Mouse (Mus musculus) liver, embryonic 16.5 days (tissue): Measurements from ENCODE around the gene Tnnc1. TPM values are rescaled to one million over a fixed set of nuclear protein-coding genes. Genes with fewer than 3 reads are reported as not detected.

Experiments used
- ATAC-seq: fragments of 200-750 bp; cut with Nextera tagmentation; 2 replicates; pipeline ENCODE4 v1.8.0; 2017; ENCODE audit warnings: low read depth, mild to moderate bottlenecking, moderate number of reproducible peaks, moderate library complexity
- H3K27ac ChIP-seq: fragments of 300-500 bp; sonication (generic); 2 replicates; pipeline ENCODE4 v1.5.1; 2014; ENCODE audit warnings: mild to moderate bottlenecking, low read length
- H3K27me3 ChIP-seq: fragments of 300-500 bp; sonication (generic); 2 replicates; pipeline ENCODE4 v1.6.1; 2014; ENCODE audit warnings: low read depth, low read length, mixed read lengths; ENCODE audit not compliant: control insufficient read depth, insufficient read depth
- H3K36me3 ChIP-seq: fragments of 300-500 bp; sonication (generic); 2 replicates; pipeline ENCODE4 v1.6.1; 2014; ENCODE audit warnings: mild to moderate bottlenecking; ENCODE audit not compliant: control insufficient read depth, insufficient read depth
- H3K4me1 ChIP-seq: fragments of 300-500 bp; sonication (generic); 2 replicates; pipeline ENCODE4 v1.6.1; 2014; ENCODE audit warnings: low read depth, low read length, mixed read lengths; ENCODE audit not compliant: control insufficient read depth
- H3K4me2 ChIP-seq: fragments of 300-500 bp; sonication (generic); 2 replicates; pipeline ENCODE4 v1.6.1; 2014; ENCODE audit warnings: low read depth, low read length, mixed read lengths
- H3K4me3 ChIP-seq: fragments of 300-500 bp; sonication (generic); 2 replicates; pipeline ENCODE4 v1.5.1; 2014; ENCODE audit warnings: low read depth, mild to moderate bottlenecking, low read length
- H3K9ac ChIP-seq: fragments of 300-500 bp; sonication (generic); 2 replicates; pipeline ENCODE4 v1.6.1; 2014; ENCODE audit warnings: low read depth, low read length
- H3K9me3 ChIP-seq: fragments of 300-500 bp; sonication (generic); replicated peaks from 2 replicates; pipeline ENCODE4 v1.6.1; 2016; ENCODE audit warnings: low read length; ENCODE audit not compliant: control insufficient read depth
- WGBS: fragments of 180-500 bp; shearing (Covaris S2); extraction: QIAGEN DNeasy Blood & Tissue Kit; methylation state at CpG from one replicate; pipeline ENCODE4 v1.1.7; 2014; ENCODE audit not compliant: insufficient replicate concordance; 5-methylcytosine and 5-hydroxymethylcytosine counted together
- polyA plus RNA-seq: library from polyadenylated mRNA; unstranded; fragments of >200 nt; fragmentation: Nextera tagmentation; extraction: Ambion mirVana; gene quantifications from 2 replicates; pipeline ENCODE4 v1.2.1, GENCODE M21; 2015

Tnnc1 gene
- polyA plus RNA-seq, 1 experiment from 2014 or later = 93.1 TPM

GRCm38 (mm10) chr14:31191936-31192335 lies 16.2 kb upstream of the Tnnc1 start:
- WGBS = 56% methylated on average over 2 of the region's 2 CpGs
- ATAC-seq = 0 out of 2 replicates have a peak, but pooled peaks have one; percentile 12
- Histone ChIP-seq H3K27me3 (no peaks in the 10 kb centered on the region), H3K4me1 (peaks cover 19% of the 10 kb centered on the region), H3K9ac (no peak overlapping the region), H3K27ac (no peak overlapping the region), H3K4me2 (no peak overlapping the region), H3K36me3 (peaks cover 34% of the 10 kb centered on the region), H3K9me3 (no peaks in the 10 kb centered on the region), H3K4me3 (no peak overlapping the region)

GRCm38 (mm10) chr14:31193791-31194190 lies 14.3 kb upstream of the Tnnc1 start:
- no peak overlapping the region for H3K9ac ChIP-seq
- ATAC-seq = no peak
- 71% methylated on average over 7 of the region's 7 CpGs for WGBS
- H3K27ac ChIP-seq = no peak overlapping the region
- no peak overlapping the region for H3K4me3 ChIP-seq
- H3K4me1 ChIP-seq = peaks cover 20% of the 10 kb centered on the region
- H3K9me3 ChIP-seq = no peaks in the 10 kb centered on the region
- H3K27me3 ChIP-seq = no peaks in the 10 kb centered on the region
- H3K36me3 ChIP-seq = peaks cover 23% of the 10 kb centered on the region
- H3K4me2 ChIP-seq = no peak overlapping the region

- H3K36me3 ChIP-seq = peaks cover 20% of the 10 kb centered on the region
- no peak for ATAC-seq
These were observed 13.7 kb upstream of the Tnnc1 start for GRCm38 (mm10) chr14:31194441-31194840.

GRCm38 (mm10) chr14:31194891-31195513 lies 13.1 kb upstream of the Tnnc1 start:
- Histone ChIP-seq H3K27me3 (no peaks in the 10 kb centered on the region), H3K4me3 (no peak overlapping the region), H3K4me2 (no peak overlapping the region), H3K9ac (no peak overlapping the region), H3K4me1 (peaks cover 20% of the 10 kb centered on the region), H3K27ac (peak overlapping the region; percentile 48), H3K9me3 (no peaks in the 10 kb centered on the region), H3K36me3 (peaks cover 20% of the 10 kb centered on the region)
- no peak for ATAC-seq
- 54% methylated on average over 14 of the region's 14 CpGs for WGBS

More at GRCm38 (mm10) chr14:31194441-31194840, 13.7 kb upstream of the Tnnc1 start:
- no peaks in the 10 kb centered on the region for H3K9me3 ChIP-seq
- no peak overlapping the region for H3K4me3 ChIP-seq
- no peaks in the 10 kb centered on the region for H3K27me3 ChIP-seq
- no peak overlapping the region for H3K9ac ChIP-seq
- H3K27ac ChIP-seq = no peak overlapping the region
- no peak overlapping the region for H3K4me2 ChIP-seq
- 43% methylated on average over 2 of the region's 2 CpGs for WGBS
- H3K4me1 ChIP-seq = peaks cover 20% of the 10 kb centered on the region

GRCm38 (mm10) chr14:31195521-31195920 lies 12.6 kb upstream of the Tnnc1 start:
- Histone ChIP-seq H3K27ac (peak overlapping the region; percentile 48), H3K9ac (no peak overlapping the region), H3K4me2 (no peak overlapping the region), H3K36me3 (peaks cover 17% of the 10 kb centered on the region), H3K4me1 (peaks cover 20% of the 10 kb centered on the region), H3K27me3 (no peaks in the 10 kb centered on the region), H3K9me3 (no peaks in the 10 kb centered on the region), H3K4me3 (no peak overlapping the region)
- no peak for ATAC-seq
- WGBS = 74% methylated on average over 4 of the region's 4 CpGs

- ATAC-seq = no peak
- Histone ChIP-seq H3K4me3 (no peak overlapping the region), H3K9ac (no peak overlapping the region), H3K27me3 (no peaks in the 10 kb centered on the region), H3K4me1 (peaks cover 20% of the 10 kb centered on the region), H3K27ac (0 out of 2 replicates have a peak overlapping the region, but pooled peaks have one; percentile 3), H3K9me3 (no peaks in the 10 kb centered on the region), H3K4me2 (no peak overlapping the region), H3K36me3 (peaks cover 12% of the 10 kb centered on the region)
These were observed 12.1 kb upstream of the Tnnc1 start for GRCm38 (mm10) chr14:31195968-31196367.

GRCm38 (mm10) chr14:31197547-31198516 lies 10.3 kb upstream of the Tnnc1 start:
- Histone ChIP-seq H3K4me3 (no peak overlapping the region), H3K27me3 (no peaks in the 10 kb centered on the region), H3K9ac (no peak overlapping the region), H3K4me2 (no peak overlapping the region), H3K36me3 (peaks cover 12% of the 10 kb centered on the region), H3K9me3 (no peaks in the 10 kb centered on the region), H3K4me1 (peaks cover 20% of the 10 kb centered on the region), H3K27ac (0 out of 2 replicates have a peak overlapping the region, but pooled peaks have one; percentile 0)
- peak; percentile 22; the same call in 1 of the 2 replicates for ATAC-seq
- 59% methylated on average over 16 of the region's 16 CpGs for WGBS

GRCm38 (mm10) chr14:31199599-31199998 lies 8.5 kb upstream of the Tnnc1 start:
- Histone ChIP-seq H3K4me1 (peaks cover 18% of the 10 kb centered on the region), H3K27ac (peak overlapping the region; percentile 58)
- ATAC-seq = peak; percentile 52

GRCm38 (mm10) chr14:31200038-31200437 lies 8.1 kb upstream of the Tnnc1 start:
- H3K9ac ChIP-seq = no peak overlapping the region
- H3K27me3 ChIP-seq = no peaks in the 10 kb centered on the region
- peak; percentile 80 for ATAC-seq
- 82% methylated on average over 3 of the region's 3 CpGs for WGBS
- peaks cover 19% of the 10 kb centered on the region for H3K4me1 ChIP-seq
- H3K4me3 ChIP-seq = no peak overlapping the region
- no peak overlapping the region for H3K4me2 ChIP-seq
- peak overlapping the region; percentile 58 for H3K27ac ChIP-seq
- no peaks in the 10 kb centered on the region for H3K9me3 ChIP-seq
- peaks cover 17% of the 10 kb centered on the region for H3K36me3 ChIP-seq

More at GRCm38 (mm10) chr14:31199599-31199998, 8.5 kb upstream of the Tnnc1 start:
- no peaks in the 10 kb centered on the region for H3K27me3 ChIP-seq
- no peak overlapping the region for H3K4me3 ChIP-seq
- no peaks in the 10 kb centered on the region for H3K9me3 ChIP-seq
- WGBS = 80% methylated on average over 7 of the region's 7 CpGs
- peaks cover 17% of the 10 kb centered on the region for H3K36me3 ChIP-seq
- H3K9ac ChIP-seq = no peak overlapping the region
- H3K4me2 ChIP-seq = no peak overlapping the region
